Mouse (Mus musculus) monocyte, adult 2 months (primary cell): ENCODE measurements around the gene Abl2.

Experiments
- DNase-seq, 2 experiments: peaks; one replicate each; pipeline ENCODE4 v3.0.0; 2022; ENCODE audit warnings: low spot score in 2 of 2, low read depth in 1 of 2

Abl2 gene

GRCm38 (mm10) chr1:156584175-156584574 lies 25.6 kb downstream of the Abl2 start:
- DNase-seq: no peak

- no peak for DNase-seq
Observed at GRCm38 (mm10) chr1:156585512-156585911, 26.9 kb downstream of the Abl2 start.

- no peak for DNase-seq
Observed at GRCm38 (mm10) chr1:156589811-156590305, 31.3 kb downstream of the Abl2 start.

DNA sequence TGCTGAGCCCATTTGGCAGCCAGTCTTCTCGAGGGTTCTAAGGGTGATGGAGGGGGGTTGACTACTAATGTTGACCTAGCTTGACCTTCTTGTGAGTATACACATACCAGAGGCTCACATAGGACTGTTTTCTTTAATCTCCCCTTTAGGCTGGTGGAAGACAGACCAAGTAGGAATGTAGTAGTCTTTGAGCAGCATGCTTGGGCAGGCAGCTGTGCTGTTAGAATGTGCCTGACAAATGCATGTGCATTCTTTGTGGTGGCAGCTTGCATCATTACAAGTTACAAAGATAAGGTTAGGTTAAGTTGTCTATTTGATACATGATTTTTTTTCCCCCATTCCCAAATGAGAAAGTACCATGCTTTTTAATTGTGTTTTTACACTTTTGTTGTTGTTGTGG lies 31.8 kb downstream of the Abl2 start:
- no peak for DNase-seq

DNA sequence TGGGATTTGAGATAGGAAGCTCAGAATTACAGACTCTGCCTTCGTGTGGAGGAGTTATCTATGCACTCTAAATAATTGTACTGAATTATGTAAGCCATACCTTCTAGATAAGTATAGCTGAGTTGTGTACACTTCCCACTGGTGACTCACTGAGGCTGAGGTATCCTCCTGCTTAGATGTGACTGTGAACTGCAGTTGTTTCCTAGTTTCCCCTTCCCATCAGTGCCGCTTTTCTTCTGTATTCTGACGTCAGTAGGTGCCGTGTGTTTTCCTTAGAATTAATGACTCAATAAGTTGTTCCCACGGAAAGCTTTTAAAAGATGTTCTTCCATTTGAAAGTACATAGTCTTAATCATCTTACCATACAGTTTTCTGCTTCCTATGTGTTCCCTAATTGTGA lies 34.7 kb downstream of the Abl2 start:
- no peak for DNase-seq

DNA sequence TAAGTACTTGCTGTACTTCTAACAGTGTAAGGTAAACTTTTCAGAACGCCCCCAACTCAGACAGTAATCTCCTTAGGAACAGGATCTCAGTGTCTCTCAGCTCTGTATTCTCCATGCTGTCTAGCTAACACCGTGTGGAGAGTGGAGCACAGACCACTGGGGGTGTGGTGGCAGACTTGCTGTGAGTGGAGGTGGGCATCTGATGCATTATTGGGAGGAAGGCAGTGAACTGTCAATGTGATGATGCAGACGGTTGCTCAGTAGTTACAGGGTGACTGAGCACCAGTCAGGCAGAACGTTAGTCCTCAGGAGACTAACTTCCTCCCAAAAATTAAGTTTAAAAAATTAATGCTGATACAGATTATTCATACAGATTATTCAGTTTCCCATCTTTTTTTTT lies 38.5 kb downstream of the Abl2 start:
- no peak for DNase-seq

- DNase-seq: no peak
Observed at GRCm38 (mm10) chr1:156602545-156602944, 44.0 kb downstream of the Abl2 start.

GRCm38 (mm10) chr1:156605094-156605866 lies 46.7 kb downstream of the Abl2 start:
- DNase-seq: no peak

DNA sequence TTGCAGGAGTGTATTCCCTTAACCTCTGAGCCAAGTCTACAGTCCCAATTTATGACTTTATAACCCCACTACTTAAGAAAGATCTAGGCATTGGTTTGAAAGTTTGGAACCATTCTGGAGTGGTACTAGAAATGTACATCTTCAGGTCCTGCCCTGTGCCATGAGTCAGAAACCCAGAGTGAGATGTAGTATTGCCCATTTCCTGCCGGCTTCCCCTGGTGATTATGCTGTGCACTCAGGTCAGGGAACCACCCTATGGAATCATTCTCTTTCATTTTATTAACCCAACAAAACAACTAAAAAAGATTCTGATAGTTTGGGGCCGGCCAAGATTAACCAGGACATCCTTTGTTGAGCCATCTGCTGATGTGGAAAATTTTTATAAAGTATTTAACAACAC lies 47.4 kb downstream of the Abl2 start:
- DNase-seq: no peak

GRCm38 (mm10) chr1:156608496-156608895 lies 49.9 kb downstream of the Abl2 start:
- DNase-seq: no peak

DNA sequence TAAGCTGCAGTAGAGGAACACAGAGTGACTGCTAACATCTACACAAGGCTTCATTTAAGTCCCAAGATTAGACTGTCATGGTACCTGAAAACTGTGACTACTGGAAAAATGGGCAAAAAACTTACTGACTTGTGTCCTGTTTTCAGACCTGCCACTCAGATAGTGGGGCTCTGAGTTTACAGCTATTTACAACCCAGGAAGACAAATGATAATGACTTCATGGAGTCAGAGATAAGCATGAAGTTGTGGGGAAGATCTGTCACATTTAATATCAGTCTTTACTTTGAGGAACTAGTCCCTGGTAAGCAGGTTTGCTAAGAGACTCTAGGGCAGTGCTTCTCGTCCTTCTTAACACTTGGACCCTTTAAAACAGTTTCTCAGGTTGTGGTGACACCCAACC lies 51.7 kb downstream of the Abl2 start:
- no peak for DNase-seq

- DNase-seq: no peak
Observed at GRCm38 (mm10) chr1:156613855-156614530, 55.4 kb downstream of the Abl2 start.

GRCm38 (mm10) chr1:156614710-156615109 lies 56.1 kb downstream of the Abl2 start:
- DNase-seq: no peak

DNA sequence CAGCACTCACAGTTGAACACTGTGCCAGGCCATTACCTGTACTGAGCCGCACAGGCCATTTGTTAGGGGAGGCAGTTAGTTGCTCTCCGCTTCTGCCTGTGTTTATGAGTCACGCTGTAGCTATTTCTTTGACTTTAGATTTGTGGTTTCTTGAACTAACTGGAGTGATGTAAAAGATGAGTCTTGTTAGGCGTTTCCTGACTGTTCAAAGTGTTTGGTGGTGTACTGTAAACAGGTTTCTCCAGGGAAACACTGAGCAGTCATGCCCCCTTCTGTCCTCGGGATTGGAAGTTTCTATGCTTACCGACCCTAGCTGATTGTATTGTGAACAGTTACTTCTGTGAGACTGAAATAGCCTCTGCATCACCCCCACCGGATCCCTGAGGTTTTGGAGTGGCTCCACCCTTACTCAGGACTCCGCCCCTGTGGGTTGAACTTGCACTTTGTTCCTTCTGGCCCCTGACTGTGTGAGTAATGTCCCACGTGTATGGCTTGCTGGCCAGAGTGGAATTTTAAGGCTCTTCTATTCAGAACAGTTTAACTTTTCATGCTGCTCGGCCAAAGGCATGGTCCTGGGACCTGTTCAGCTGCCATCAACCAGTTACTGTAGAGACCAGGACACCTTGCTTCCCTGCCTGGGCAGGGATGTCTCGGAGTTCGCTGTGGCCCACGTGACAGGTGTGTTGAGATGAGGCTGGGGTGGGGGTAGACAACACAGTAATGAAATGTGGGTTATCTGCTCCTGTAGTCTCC lies 57.0 kb downstream of the Abl2 start:
- DNase-seq: peak; percentile 80 to 84

- DNase-seq: peak in 1 of 2 experiments; percentile 3
Observed at GRCm38 (mm10) chr1:156616989-156617598, 58.5 kb downstream of the Abl2 start.

- DNase-seq: no peak
Observed at GRCm38 (mm10) chr1:156617811-156618210, 59.2 kb downstream of the Abl2 start.

- DNase-seq: no peak
Observed at GRCm38 (mm10) chr1:156620292-156620909, 61.8 kb downstream of the Abl2 start.

GRCm38 (mm10) chr1:156620951-156621350 lies 62.4 kb downstream of the Abl2 start:
- DNase-seq: no peak

GRCm38 (mm10) chr1:156624231-156624630 lies 65.6 kb downstream of the Abl2 start:
- no peak for DNase-seq

- DNase-seq: no peak
Observed at GRCm38 (mm10) chr1:156626729-156627128, 68.1 kb downstream of the Abl2 start.

DNA sequence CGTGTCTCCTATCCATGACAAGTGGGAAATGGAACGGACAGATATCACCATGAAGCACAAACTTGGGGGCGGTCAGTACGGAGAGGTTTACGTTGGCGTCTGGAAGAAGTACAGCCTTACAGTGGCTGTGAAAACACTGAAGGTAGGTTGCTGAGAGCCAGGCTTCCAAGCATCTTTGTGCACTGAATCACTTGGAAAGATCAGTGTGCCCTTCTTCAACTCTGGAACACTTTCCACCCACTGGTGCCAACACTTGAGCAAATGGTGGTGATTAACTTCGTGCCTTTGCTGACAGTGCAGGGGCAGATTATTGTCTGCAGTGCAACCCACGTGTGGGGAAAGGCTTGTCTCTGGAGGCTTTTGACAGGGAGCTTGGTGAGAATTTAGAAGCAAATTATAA lies 71.4 kb downstream of the Abl2 start:
- no peak for DNase-seq
